Mouse (Mus musculus) urinary bladder, postnatal 4 days (tissue): Measurements from ENCODE around the gene Casp3.

Experiments
- DNase-seq, 2 experiments: peaks; one replicate each; pipeline ENCODE4 v3.0.0; 2021 to 2022; ENCODE audit warnings: low spot score in 2 of 2

Gene Casp3

GRCm38 (mm10) chr8:46680671-46681365, 63.7 kb downstream of the Casp3 start:
- DNase-seq: no peak

DNA sequence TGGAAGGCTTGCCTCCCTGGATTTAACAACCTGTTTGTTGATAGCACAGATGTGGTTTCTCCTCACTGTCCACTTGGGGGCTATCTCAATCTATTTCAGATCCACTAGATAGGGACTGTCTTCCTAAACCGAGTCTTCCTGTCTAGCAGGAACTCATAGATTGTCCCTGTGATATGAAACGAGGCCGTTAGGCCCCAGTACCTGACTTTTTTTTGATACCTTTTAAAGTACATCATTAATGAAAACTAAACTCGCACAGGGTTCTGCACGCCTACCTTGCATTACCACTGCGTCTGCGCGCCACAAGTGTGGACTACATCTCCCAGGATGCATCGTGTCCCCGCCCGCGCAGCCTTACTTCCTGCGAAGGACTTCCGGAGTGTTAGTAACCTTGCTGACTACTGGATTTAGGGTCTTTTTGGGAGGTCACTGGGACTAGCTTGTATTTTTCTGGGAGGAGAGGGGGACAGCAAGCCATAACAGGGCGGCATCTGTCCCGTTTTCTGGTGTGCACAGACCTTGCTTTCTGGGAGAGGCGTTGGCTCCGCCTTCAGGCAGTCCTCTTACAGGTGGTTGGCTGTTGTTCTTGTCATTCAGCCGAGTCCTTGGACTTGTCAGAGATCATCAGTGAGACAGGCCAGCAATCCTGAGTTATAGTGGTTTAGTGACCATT, 69.7 kb downstream of the Casp3 start:
- DNase-seq: peak; percentile 85 to 91
